In genomic region chr14:55106990-55107389, GRCm38 (mm10) we compare ENCODE assay signal across 10 mouse cellular contexts. TPM values are rescaled to one million over a fixed set of nuclear protein-coding genes. Genes with fewer than 3 reads are reported as not detected.
DNase-seq lines count a peak whose midpoint lies in the region; ATAC-seq and TF ChIP-seq lines count a peak whose summit lies in the region.
"Had no signal": no experiment of that assay in that cellular context is flagged by ENCODE, and none has a peak within 500 bp of the region (broad histone marks: within the 10 kb centered on the region; RNA-seq: fewer than 3 reads in every experiment).

No protein-coding gene starts in this region.

- H3ac ChIP-seq in myocyte (ENCODE audit: control insufficient read depth, insufficient read length): no peak overlapping the region

- no peaks in the 10 kb centered on the region for H3K27me3 ChIP-seq in cerebellum, adult 2 months (ENCODE audit: control insufficient read depth, insufficient read depth, low read length)
- peaks cover 23% of the 10 kb centered on the region for H3K27me3 ChIP-seq in hindbrain, embryonic 13.5 days
- no peaks in the 10 kb centered on the region for H3K27me3 ChIP-seq in hindbrain, embryonic 16.5 days (replicated peaks; ENCODE audit: control insufficient read depth, insufficient read depth, low read length)
- peaks cover 30% of the 10 kb centered on the region for H3K27me3 ChIP-seq in midbrain, embryonic 13.5 days
- peaks cover 5% of the 10 kb centered on the region; the same call in 1 of the 2 replicates for H3K27me3 ChIP-seq in midbrain, embryonic 11.5 days (ENCODE audit: control insufficient read depth, insufficient read depth, low read length)
- peaks cover 29% of the 10 kb centered on the region for H3K27me3 ChIP-seq in myocyte (ENCODE audit: control insufficient read depth, insufficient read depth, insufficient read length)

- no peak for ATAC-seq in hindbrain, embryonic 13.5 days (ENCODE audit: low FRiP score)
- ATAC-seq in hindbrain, embryonic 16.5 days: no peak
- ATAC-seq in midbrain, embryonic 13.5 days: no peak
- ATAC-seq in midbrain, embryonic 11.5 days (ENCODE audit: low FRiP score): no peak

- TF ChIP-seq CTCF in cerebellum, adult 2 months (IDR thresholded peaks at IDR 0.05; ENCODE audit: borderline replicate concordance, insufficient read depth, low read depth, low read length): no peak

- TF ChIP-seq POLR2A in cerebellum, adult 2 months (IDR thresholded peaks at IDR 0.05; ENCODE audit: borderline replicate concordance, insufficient read depth, low read length): no peak
- no peak for TF ChIP-seq POLR2A in myocyte (IDR thresholded peaks at IDR 0.05; ENCODE audit: insufficient read length, low read depth)

- no peaks in the 10 kb centered on the region for H3K9me3 ChIP-seq in hindbrain, embryonic 13.5 days
- no peaks in the 10 kb centered on the region for H3K9me3 ChIP-seq in hindbrain, embryonic 16.5 days (ENCODE audit: control insufficient read depth, low read length)
- H3K9me3 ChIP-seq in midbrain, embryonic 13.5 days: no peaks in the 10 kb centered on the region
- no peaks in the 10 kb centered on the region for H3K9me3 ChIP-seq in midbrain, embryonic 11.5 days (ENCODE audit: control insufficient read depth, low read length)
- H3K9me3 ChIP-seq: embryonic facial prominence, embryonic 13.5 days had no signal

- peaks cover 3% of the 10 kb centered on the region; the same call in 1 of the 2 replicates for H3K36me3 ChIP-seq in hindbrain, embryonic 13.5 days
- 0 out of 2 replicates have a peak, but pooled peaks cover 2% of the 10 kb centered on the region for H3K36me3 ChIP-seq in hindbrain, embryonic 16.5 days (ENCODE audit: control insufficient read depth, insufficient read depth, low read length)
- H3K36me3 ChIP-seq in midbrain, embryonic 13.5 days: peaks cover 3% of the 10 kb centered on the region; the same call in 1 of the 2 replicates
- H3K36me3 ChIP-seq in midbrain, embryonic 11.5 days (ENCODE audit: control insufficient read depth, insufficient read depth, low read length): no peaks in the 10 kb centered on the region
- H3K36me3 ChIP-seq in myocyte (ENCODE audit: control insufficient read depth, insufficient read depth): no peaks in the 10 kb centered on the region

- H3K79me2 ChIP-seq in myocyte (ENCODE audit: control insufficient read depth, insufficient read depth): no peaks in the 10 kb centered on the region

- 0 out of 2 replicates have a peak overlapping the region, but pooled peaks have one; percentile 95 for H3K4me2 ChIP-seq in hindbrain, embryonic 13.5 days
- no peak overlapping the region for H3K4me2 ChIP-seq in hindbrain, embryonic 16.5 days (ENCODE audit: low read length)
- peak overlapping the region; percentile 96; the same call in 1 of the 2 replicates for H3K4me2 ChIP-seq in midbrain, embryonic 13.5 days (replicated peaks)
- no peak overlapping the region for H3K4me2 ChIP-seq in midbrain, embryonic 11.5 days
- H3K4me2 ChIP-seq in myocyte (ENCODE audit: low read depth): no peak overlapping the region

- H3K27ac ChIP-seq in cerebellum, adult 2 months (ENCODE audit: insufficient read depth, low read length): 0 out of 2 replicates have a peak overlapping the region, but pooled peaks have one; percentile 88
- peak overlapping the region; percentile 18; the same call in 1 of the 2 replicates for H3K27ac ChIP-seq in hindbrain, embryonic 13.5 days
- no peak overlapping the region for H3K27ac ChIP-seq in hindbrain, embryonic 16.5 days (ENCODE audit: low read depth, low read length)
- no peak overlapping the region for H3K27ac ChIP-seq in midbrain, embryonic 13.5 days
- no peak overlapping the region for H3K27ac ChIP-seq in midbrain, embryonic 11.5 days (ENCODE audit: low read depth, low read length)

- DNase-seq in cerebellum, adult 2 months: no peak
- DNase-seq in cerebellum, adult 8-10 months: no peak
- no peak for DNase-seq in midbrain, embryonic 11.5 days (ENCODE audit: low spot score, missing footprints)
- DNase-seq in thymus, postnatal 36 days: no peak
- DNase-seq: right cerebral cortex, postnatal 14 days had no signal

- H3K9ac ChIP-seq in hindbrain, embryonic 13.5 days: no peak overlapping the region
- no peak overlapping the region for H3K9ac ChIP-seq in hindbrain, embryonic 16.5 days (ENCODE audit: low read depth, low read length)
- no peak overlapping the region for H3K9ac ChIP-seq in midbrain, embryonic 13.5 days (replicated peaks)
- no peak overlapping the region for H3K9ac ChIP-seq in midbrain, embryonic 11.5 days (ENCODE audit: low read length)

- H3K4me1 ChIP-seq in cerebellum, adult 2 months (ENCODE audit: control insufficient read depth, insufficient read depth, low read length): peaks cover 52% of the 10 kb centered on the region
- peaks cover 61% of the 10 kb centered on the region for H3K4me1 ChIP-seq in hindbrain, embryonic 13.5 days (replicated peaks)
- H3K4me1 ChIP-seq in hindbrain, embryonic 16.5 days (ENCODE audit: control insufficient read depth, insufficient read depth, low read depth, low read length): peaks cover 50% of the 10 kb centered on the region
- H3K4me1 ChIP-seq in midbrain, embryonic 13.5 days (replicated peaks): peaks cover 57% of the 10 kb centered on the region
- peaks cover 26% of the 10 kb centered on the region for H3K4me1 ChIP-seq in midbrain, embryonic 11.5 days (ENCODE audit: control insufficient read depth, insufficient read depth, low read length)

- H3K4me3 ChIP-seq in cerebellum, adult 2 months (replicated peaks; ENCODE audit: insufficient read depth, low read depth, low read length): no peak overlapping the region
- no peak overlapping the region for H3K4me3 ChIP-seq in hindbrain, embryonic 13.5 days
- H3K4me3 ChIP-seq in hindbrain, embryonic 16.5 days (ENCODE audit: low read length): no peak overlapping the region
- H3K4me3 ChIP-seq in midbrain, embryonic 13.5 days (replicated peaks): no peak overlapping the region
- H3K4me3 ChIP-seq in midbrain, embryonic 11.5 days (ENCODE audit: low read depth, low read length): no peak overlapping the region
- H3K4me3 ChIP-seq in myocyte: peak overlapping the region; percentile 35

- WGBS in cerebellum, adult 2 months: 63% methylated on average over 8 of the region's 8 CpGs
- 65% methylated on average over 8 of the region's 8 CpGs for WGBS in hindbrain, embryonic 13.5 days
- 67% methylated on average over 8 of the region's 8 CpGs for WGBS in hindbrain, embryonic 16.5 days
- WGBS in midbrain, embryonic 13.5 days: 73% methylated on average over 8 of the region's 8 CpGs
- 68% methylated on average over 8 of the region's 8 CpGs for WGBS in midbrain, embryonic 11.5 days

TF ChIP-seq in myocyte, 11 proteins besides CTCF, POLR2A, EP300 and RAD21:
- TF ChIP-seq MYOG (IDR thresholded peaks at IDR 0.05; ENCODE audit: control insufficient read depth in 1 of 3, insufficient read depth in 1 of 3, insufficient read length in 2 of 3, low read depth in 2 of 3) (no peak), TCF3 (IDR thresholded peaks at IDR 0.05; ENCODE audit: insufficient read length, low read depth) (no peak), POLR2AphosphoS2 (IDR thresholded peaks at IDR 0.05; ENCODE audit: insufficient read length, low read depth) (no peak), SRF (IDR thresholded peaks at IDR 0.05; ENCODE audit: control insufficient read depth, insufficient read length, low read depth) (no peak), REST (IDR thresholded peaks at IDR 0.05; ENCODE audit: insufficient read depth, insufficient read length) (no peak), MAX (IDR thresholded peaks at IDR 0.05; ENCODE audit: low read depth) (no peak), E2F4 (IDR thresholded peaks at IDR 0.05; ENCODE audit: insufficient read depth) (no peak), USF1 (IDR thresholded peaks at IDR 0.05; ENCODE audit: low read depth) (no peak), TCF12 (IDR thresholded peaks at IDR 0.05; ENCODE audit: insufficient read depth, poor library complexity, severe bottlenecking) (no peak), MYOD1 (IDR thresholded peaks at IDR 0.05; ENCODE audit: control insufficient read depth in 1 of 3, insufficient read length in 2 of 3, low read depth in 2 of 3) (no peak), CEBPB (IDR thresholded peaks at IDR 0.05; ENCODE audit: insufficient read depth, poor library complexity, severe bottlenecking) (no peak)

RNA-seq across cellular contexts. Expression of gene Ap1g2, which starts 0.6 kb away (rescaled TPM):
- polyA plus RNA-seq in cerebellum, adult 2 months (2012; rRNA removed): 18.6 and 19.1 TPM in 2 replicates
- polyA plus RNA-seq in hindbrain, embryonic 13.5 days (2015; fragmentation: Nextera tagmentation; extraction: Ambion mirVana): 6.5 and 6.6 TPM in 2 replicates
- 6.9 and 7.7 TPM in 2 replicates for polyA plus RNA-seq in hindbrain, embryonic 16.5 days (2015; fragmentation: Nextera tagmentation; extraction: Ambion mirVana)
- polyA plus RNA-seq in midbrain, embryonic 13.5 days (2015; fragmentation: Nextera tagmentation; extraction: Ambion mirVana): 7.9 and 8.2 TPM in 2 replicates
- 9.5 and 10.1 TPM in 2 replicates for polyA plus RNA-seq in midbrain, embryonic 11.5 days (2014; fragmentation: Nextera tagmentation; extraction: Ambion mirVana)
- polyA plus RNA-seq in myocyte (2012; fragmentation: generic; extraction: Trizol): 6.5 TPM

RNA-seq across cellular contexts. Expression of gene Jph4, which starts 9.7 kb away (rescaled TPM):
- polyA plus RNA-seq in cerebellum, adult 2 months (2012; rRNA removed): 204 and 227 TPM in 2 replicates
- polyA plus RNA-seq in hindbrain, embryonic 13.5 days (2015; fragmentation: Nextera tagmentation; extraction: Ambion mirVana): 22.2 and 22.6 TPM in 2 replicates
- 31.8 and 32.3 TPM in 2 replicates for polyA plus RNA-seq in hindbrain, embryonic 16.5 days (2015; fragmentation: Nextera tagmentation; extraction: Ambion mirVana)
- polyA plus RNA-seq in midbrain, embryonic 13.5 days (2015; fragmentation: Nextera tagmentation; extraction: Ambion mirVana): 18.2 and 19.9 TPM in 2 replicates
- 2.2 and 2.8 TPM in 2 replicates for polyA plus RNA-seq in midbrain, embryonic 11.5 days (2014; fragmentation: Nextera tagmentation; extraction: Ambion mirVana)
- not detected for polyA plus RNA-seq in myocyte (2012; fragmentation: generic; extraction: Trizol)

RNA-seq across cellular contexts. Expression of gene Thtpa, which starts 12.4 kb away (rescaled TPM):
- 12.8 and 13.8 TPM in 2 replicates for polyA plus RNA-seq in cerebellum, adult 2 months (2012; rRNA removed)
- polyA plus RNA-seq in hindbrain, embryonic 13.5 days (2015; fragmentation: Nextera tagmentation; extraction: Ambion mirVana): 29.8 and 30.7 TPM in 2 replicates
- 34.4 and 36.1 TPM in 2 replicates for polyA plus RNA-seq in hindbrain, embryonic 16.5 days (2015; fragmentation: Nextera tagmentation; extraction: Ambion mirVana)
- 32.1 and 35.0 TPM in 2 replicates for polyA plus RNA-seq in midbrain, embryonic 13.5 days (2015; fragmentation: Nextera tagmentation; extraction: Ambion mirVana)
- 22.0 and 22.7 TPM in 2 replicates for polyA plus RNA-seq in midbrain, embryonic 11.5 days (2014; fragmentation: Nextera tagmentation; extraction: Ambion mirVana)
- polyA plus RNA-seq in myocyte (2012; fragmentation: generic; extraction: Trizol): 10.8 TPM

RNA-seq across cellular contexts. Expression of gene Zfhx2, which starts 14.9 kb away (rescaled TPM):
- 10.7 and 11.0 TPM in 2 replicates for polyA plus RNA-seq in cerebellum, adult 2 months (2012; rRNA removed)
- 29.4 and 31.9 TPM in 2 replicates for polyA plus RNA-seq in hindbrain, embryonic 13.5 days (2015; fragmentation: Nextera tagmentation; extraction: Ambion mirVana)
- 18.4 and 20.5 TPM in 2 replicates for polyA plus RNA-seq in hindbrain, embryonic 16.5 days (2015; fragmentation: Nextera tagmentation; extraction: Ambion mirVana)
- 35.5 and 39.9 TPM in 2 replicates for polyA plus RNA-seq in midbrain, embryonic 13.5 days (2015; fragmentation: Nextera tagmentation; extraction: Ambion mirVana)
- polyA plus RNA-seq in midbrain, embryonic 11.5 days (2014; fragmentation: Nextera tagmentation; extraction: Ambion mirVana): 11.3 and 11.5 TPM in 2 replicates
- polyA plus RNA-seq in myocyte (2012; fragmentation: generic; extraction: Trizol): 0.98 TPM

Comparison
In these comparisons a context has a peak if more than half of its experiments do, and no peak if none do; other contexts are left out.
1. H3K27ac ChIP-seq: peak in cerebellum, adult 2 months (single experiment) and hindbrain, embryonic 13.5 days (single experiment); none in hindbrain, embryonic 16.5 days (single experiment), midbrain, embryonic 13.5 days (single experiment) and midbrain, embryonic 11.5 days (single experiment).
2. H3K4me2 ChIP-seq: peak in hindbrain, embryonic 13.5 days (single experiment) and midbrain, embryonic 13.5 days (single experiment); none in hindbrain, embryonic 16.5 days (single experiment), midbrain, embryonic 11.5 days (single experiment) and myocyte (single experiment).